Mouse (Mus musculus): ENCODE data around the gene Rundc1.
"Not testable (repeated sequence)": the region's sequence is repeated elsewhere in the genome, so short reads cannot be mapped to it uniquely, and the experiment has no call there.

Gene Rundc1

GRCm38 (mm10) chr11:101442760-101443159, 17.9 kb downstream of the Rundc1 start:
- DNase-seq (ENCODE audit: low read depth, low spot score) = no peak

DNA sequence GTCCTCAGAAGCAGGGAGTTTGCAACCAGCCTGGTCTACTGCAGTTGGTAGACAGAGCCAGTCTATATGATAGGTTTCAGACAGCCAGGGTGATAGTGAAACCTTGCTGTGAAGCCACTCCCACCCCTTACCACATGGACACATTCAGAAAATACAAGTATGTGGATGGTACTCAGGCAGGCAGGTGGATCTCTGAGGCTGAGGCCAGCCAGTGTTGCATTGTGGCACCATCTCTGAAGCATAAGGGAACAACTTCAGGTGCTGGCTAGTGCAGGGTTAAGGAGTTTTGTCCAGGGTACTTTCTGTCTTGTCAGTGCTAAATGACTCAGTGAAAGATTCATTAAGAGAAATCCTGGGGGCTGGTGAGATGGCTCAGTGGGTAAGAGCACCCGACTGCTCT, 21.4 kb downstream of the Rundc1 start:
- no peak for DNase-seq (ENCODE audit: low read depth, low spot score)

DNA sequence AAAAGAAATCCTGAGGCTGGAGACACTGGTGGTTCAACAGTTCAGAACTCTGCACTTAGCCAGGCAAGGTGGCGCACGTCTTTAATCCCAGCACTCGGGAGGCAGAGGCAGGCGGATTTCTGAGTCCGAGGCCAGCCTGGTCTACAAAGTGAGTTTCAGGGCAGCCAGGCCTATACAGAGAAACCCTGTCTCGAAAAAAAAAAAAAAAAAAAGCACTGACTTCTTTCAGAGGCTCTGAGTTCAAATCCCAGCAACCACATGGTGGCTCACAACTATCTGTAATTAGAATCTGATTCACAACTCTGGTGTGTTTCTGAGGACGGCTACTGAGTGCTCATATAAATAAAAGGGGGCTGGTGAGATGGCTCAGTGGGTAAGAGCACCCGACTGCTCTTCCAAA, 22.0 kb downstream of the Rundc1 start:
- not testable (repeated sequence) for DNase-seq (ENCODE audit: low read depth, low spot score)

DNA sequence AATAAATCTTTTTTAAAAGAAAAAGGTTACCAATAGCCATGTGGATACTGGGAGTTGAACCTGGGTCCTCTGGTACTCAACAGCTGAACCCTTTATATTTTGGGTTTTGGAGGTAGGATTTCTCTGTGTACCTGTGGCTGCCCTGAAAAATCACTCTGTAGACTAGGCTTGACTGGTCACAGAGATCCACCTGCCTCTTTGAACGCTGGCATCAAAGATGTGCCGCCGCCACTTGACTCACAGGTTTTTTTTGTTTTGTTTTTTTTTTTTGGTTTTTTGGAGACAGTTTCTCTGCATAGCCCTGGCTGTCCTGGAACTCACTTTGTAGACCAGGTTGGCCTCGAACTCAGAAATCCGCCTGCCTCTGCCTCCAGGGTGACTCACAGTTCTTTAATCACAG, 22.9 kb downstream of the Rundc1 start:
- no peak for DNase-seq (ENCODE audit: low read depth, low spot score)

GRCm38 (mm10) chr11:101448274-101448746, 23.4 kb downstream of the Rundc1 start, which contains the start of gene Ifi35:
Gene Ifi35, plus strand, starts transcription at chr11:101448407.
- DNase-seq (ENCODE audit: low read depth, low spot score) = peak; percentile 81

GRCm38 (mm10) chr11:101448899-101449298, 24.0 kb downstream of the Rundc1 start:
- no peak for DNase-seq (ENCODE audit: low read depth, low spot score)

DNA sequence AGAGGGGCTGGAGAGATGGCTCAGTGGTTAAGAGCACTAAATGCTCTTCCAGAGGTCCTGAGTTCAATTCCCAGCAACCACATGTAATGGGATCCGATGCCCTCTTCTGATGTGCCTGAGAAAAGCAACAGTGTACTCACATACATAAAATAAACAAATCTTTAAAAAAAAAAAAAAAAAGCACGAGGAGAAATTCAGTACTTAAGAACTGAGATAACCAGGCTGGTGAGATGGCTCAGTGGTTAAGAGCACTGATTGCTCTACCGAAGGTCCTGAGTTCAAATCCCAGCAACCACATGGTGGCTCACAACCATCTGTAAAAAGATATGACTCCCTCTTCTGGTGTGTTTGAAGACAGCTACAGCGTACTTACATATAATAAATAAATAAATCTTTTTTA, 24.7 kb downstream of the Rundc1 start:
- not testable (repeated sequence) for DNase-seq (ENCODE audit: low read depth, low spot score)

DNA sequence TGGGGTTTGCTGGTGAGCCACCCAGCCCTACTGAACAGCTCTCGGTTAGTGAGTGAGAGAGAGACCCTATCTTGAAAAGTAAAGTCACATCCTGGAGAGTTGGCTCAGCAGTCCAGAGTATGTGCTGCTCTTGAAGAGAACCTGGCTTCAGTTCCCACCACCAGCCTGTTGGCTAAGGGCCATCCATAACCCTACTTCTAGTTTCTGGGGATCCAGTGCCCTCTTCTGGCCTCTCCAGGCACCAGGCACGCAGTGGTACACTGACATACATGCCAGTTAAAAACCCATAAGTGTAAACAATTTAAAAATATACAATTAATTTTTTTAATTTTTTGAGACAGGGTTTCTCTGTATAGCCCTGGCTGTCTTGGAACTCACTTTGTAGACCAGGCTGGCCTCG, 25.5 kb downstream of the Rundc1 start:
- DNase-seq (ENCODE audit: low read depth, low spot score) = no peak

GRCm38 (mm10) chr11:101451536-101451935, 26.7 kb downstream of the Rundc1 start:
- no peak for DNase-seq (ENCODE audit: low read depth, low spot score)

- no peak for DNase-seq (ENCODE audit: low read depth, low spot score)
These were observed 27.3 kb downstream of the Rundc1 start for GRCm38 (mm10) chr11:101452093-101452774.

DNA sequence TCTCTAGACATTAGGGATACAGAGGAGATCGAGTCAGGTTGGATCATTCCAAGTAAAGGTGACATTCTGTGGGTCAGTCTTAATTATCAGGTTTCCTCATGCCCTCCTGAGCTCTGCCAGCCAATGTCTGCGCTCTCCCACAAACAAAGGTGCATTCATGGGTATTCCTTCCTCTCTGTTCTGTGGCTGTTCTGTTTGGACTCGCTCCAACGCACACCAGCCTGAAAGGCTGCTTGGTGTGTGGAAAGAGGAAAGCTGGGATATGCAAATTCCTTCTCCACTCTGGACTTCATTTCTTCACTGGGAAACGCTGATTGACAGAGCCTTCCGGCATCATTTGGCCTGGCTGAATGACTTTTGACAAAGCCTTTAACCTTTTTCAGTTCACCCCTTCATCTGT, 29.8 kb downstream of the Rundc1 start:
- no peak for DNase-seq (ENCODE audit: low read depth, low spot score)

DNA sequence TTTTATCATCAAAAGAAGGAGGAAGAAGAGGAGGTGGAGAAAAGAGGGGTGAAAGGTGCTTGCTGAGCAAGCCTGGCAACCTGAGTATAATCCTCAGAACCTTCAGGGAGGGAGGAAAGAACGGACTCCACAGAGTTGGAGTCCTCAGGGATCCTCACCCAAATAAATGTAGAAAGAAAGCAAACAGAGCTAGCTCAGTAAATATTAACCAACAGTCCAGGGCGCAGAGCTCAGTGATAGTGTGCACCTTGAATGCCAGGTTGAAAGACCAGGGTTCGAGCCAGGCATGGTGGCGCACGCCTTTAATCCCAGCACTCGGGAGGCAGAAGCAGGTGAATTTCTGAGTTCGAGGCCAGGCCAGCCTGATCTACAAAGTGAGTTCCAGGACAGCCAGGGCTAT, 30.7 kb downstream of the Rundc1 start:
- DNase-seq (ENCODE audit: low read depth, low spot score) = no peak

- no peak for DNase-seq (ENCODE audit: low read depth, low spot score)
These were observed 32.7 kb downstream of the Rundc1 start for GRCm38 (mm10) chr11:101457631-101458030.

GRCm38 (mm10) chr11:101458217-101458616, 33.3 kb downstream of the Rundc1 start:
- DNase-seq (ENCODE audit: low read depth, low spot score) = no peak

DNA sequence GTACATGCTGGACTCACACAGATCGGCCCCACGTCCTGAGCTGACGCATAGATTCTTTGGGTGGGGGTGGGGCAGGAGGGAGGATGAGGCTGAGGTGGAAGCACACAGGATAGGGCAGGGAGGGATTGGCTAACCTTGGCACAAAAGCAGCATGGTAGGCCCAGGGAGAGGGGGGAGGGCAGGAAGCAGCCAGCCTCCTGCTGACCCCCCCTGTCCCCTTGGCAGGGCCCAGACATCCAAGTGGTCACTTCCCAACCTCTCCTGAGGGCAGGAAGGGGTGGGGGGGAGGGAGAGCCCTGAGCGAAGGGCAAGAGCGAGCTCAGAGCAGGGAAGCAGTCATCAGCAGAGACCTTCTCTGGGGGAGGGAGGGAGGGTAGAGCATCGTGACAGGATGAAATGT, 34.8 kb downstream of the Rundc1 start:
- DNase-seq (ENCODE audit: low read depth, low spot score) = no peak

GRCm38 (mm10) chr11:101460321-101460720, 35.4 kb downstream of the Rundc1 start:
- no peak for DNase-seq (ENCODE audit: low read depth, low spot score)

DNA sequence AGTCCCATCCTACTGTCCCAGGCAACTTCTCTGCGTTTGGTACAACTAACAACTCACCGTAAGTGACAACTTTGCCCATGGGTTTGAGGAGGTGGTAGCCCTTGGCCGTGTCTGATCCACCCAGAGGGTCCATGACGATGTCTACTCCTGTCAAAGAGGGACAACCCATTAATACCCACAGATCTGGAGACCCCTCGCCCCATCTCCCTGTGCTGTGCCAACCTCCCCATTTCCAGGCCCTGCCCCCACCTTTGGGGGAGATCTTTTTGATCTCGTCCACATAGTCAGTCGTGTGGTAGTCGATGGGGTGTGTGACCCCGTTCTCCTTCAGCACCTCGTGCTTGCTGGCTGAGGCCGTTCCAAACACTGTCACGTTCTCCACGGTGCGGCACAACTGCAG, 37.3 kb downstream of the Rundc1 start:
- DNase-seq (ENCODE audit: low read depth, low spot score) = no peak

GRCm38 (mm10) chr11:101462583-101463440, 37.9 kb downstream of the Rundc1 start:
- DNase-seq (ENCODE audit: low read depth, low spot score) = no peak

GRCm38 (mm10) chr11:101464211-101465100, 39.6 kb downstream of the Rundc1 start, which contains the start of gene Rnd2:
Gene Rnd2, plus strand, starts transcription at chr11:101464999.
- no peak for DNase-seq (ENCODE audit: low read depth, low spot score)

GRCm38 (mm10) chr11:101465101-101465868, 40.4 kb downstream of the Rundc1 start:
- peak; percentile 80 for DNase-seq (ENCODE audit: low read depth, low spot score)
